Mouse (Mus musculus) common myeloid progenitor, adult 5-6 weeks (primary cell): ENCODE results near the gene Pth. TPM values are rescaled to one million over a fixed set of nuclear protein-coding genes. Genes with fewer than 3 reads are reported as not detected.

Experiments
- ATAC-seq: replicated peaks from 2 replicates; pipeline ENCODE4 v1.8.0; 2016; ENCODE audit warnings: low read depth, mild to moderate bottlenecking, moderate TSS enrichment, inconsistent platforms; ENCODE audit not compliant: poor library complexity, severe bottlenecking
- total RNA-seq: library from RNA; stranded (forward); fragments of 200-1000, 187-1606 nt; gene quantifications from 2 replicates; pipeline ENCODE4 v1.2.3, GENCODE M21; 2017

Pth gene
- total RNA-seq, result not detected in 2 replicates

- no peak for ATAC-seq
These were observed at the start of gene Pth for GRCm38 (mm10) chr7:113388470-113388869. Gene Pth (minus strand): TSS chr7:113388570.

GRCm38 (mm10) chr7:113436312-113436711 lies 47.9 kb upstream of the Pth start:
- peak; percentile 89 for ATAC-seq

GRCm38 (mm10) chr7:113434286-113434685 lies 45.9 kb upstream of the Pth start:
- ATAC-seq, result peak; percentile 82

GRCm38 (mm10) chr7:113433451-113433850 lies 45.1 kb upstream of the Pth start:
- ATAC-seq, result no peak

GRCm38 (mm10) chr7:113432891-113433290 lies 44.5 kb upstream of the Pth start:
- no peak for ATAC-seq

- no peak for ATAC-seq
These were observed 32.4 kb upstream of the Pth start for GRCm38 (mm10) chr7:113420771-113421170.

GRCm38 (mm10) chr7:113419070-113419782 lies 30.9 kb upstream of the Pth start:
- ATAC-seq, result peak; percentile 96

GRCm38 (mm10) chr7:113416536-113416935 lies 28.2 kb upstream of the Pth start:
- ATAC-seq, result no peak

GRCm38 (mm10) chr7:113415256-113415655 lies 26.9 kb upstream of the Pth start:
- ATAC-seq, result no peak

- no peak for ATAC-seq
These were observed 20.3 kb upstream of the Pth start for GRCm38 (mm10) chr7:113408712-113409111.

- no peak for ATAC-seq
These were observed 9.7 kb upstream of the Pth start for GRCm38 (mm10) chr7:113398083-113398482.

GRCm38 (mm10) chr7:113396661-113397060 lies 8.3 kb upstream of the Pth start:
- ATAC-seq, result no peak

- 0 out of 2 replicates have a peak, but pooled peaks have one; percentile 32 for ATAC-seq
These were observed 3.2 kb upstream of the Pth start for GRCm38 (mm10) chr7:113391619-113392018.

GRCm38 (mm10) chr7:113377875-113378658 lies 10.3 kb downstream of the Pth start:
- ATAC-seq, result peak; percentile 98

- no peak for ATAC-seq
These were observed 15.7 kb downstream of the Pth start for GRCm38 (mm10) chr7:113372682-113373081.

- peak; percentile 39 for ATAC-seq
These were observed 18.6 kb downstream of the Pth start for GRCm38 (mm10) chr7:113369620-113370340.

- peak; percentile 95 for ATAC-seq
These were observed 19.4 kb downstream of the Pth start, which contains the start of gene Btbd10 for GRCm38 (mm10) chr7:113368746-113369619. Gene Btbd10 (minus strand): TSS chr7:113369392.

GRCm38 (mm10) chr7:113367440-113367839 lies 20.9 kb downstream of the Pth start:
- ATAC-seq, result no peak

- ATAC-seq, result peak; percentile 71; the same call in 1 of the 2 replicates
These were observed 39.3 kb downstream of the Pth start for GRCm38 (mm10) chr7:113349089-113349488.

GRCm38 (mm10) chr7:113347694-113348093 lies 40.7 kb downstream of the Pth start:
- ATAC-seq, result no peak
